Mouse (Mus musculus) kidney, adult 2 months (tissue): ENCODE measurements around the gene Igfbp1.

ENCODE experiments used
- CTCF ChIP-seq: fragments of 200-500 bp; conservative IDR thresholded peaks from 2 replicates; pipeline ENCODE4 v1.5.1; 2011; ENCODE audit warnings: low read depth, mild to moderate bottlenecking, control low read depth, low read length, moderate library complexity, mixed read lengths; ENCODE audit not compliant: insufficient read depth, insufficient read length
- POLR2A ChIP-seq: fragments of 200-500 bp; IDR thresholded peaks from one replicate; pipeline ENCODE4 v1.6.1; 2011; ENCODE audit warnings: low read depth, low read length, control low read depth

DNA sequence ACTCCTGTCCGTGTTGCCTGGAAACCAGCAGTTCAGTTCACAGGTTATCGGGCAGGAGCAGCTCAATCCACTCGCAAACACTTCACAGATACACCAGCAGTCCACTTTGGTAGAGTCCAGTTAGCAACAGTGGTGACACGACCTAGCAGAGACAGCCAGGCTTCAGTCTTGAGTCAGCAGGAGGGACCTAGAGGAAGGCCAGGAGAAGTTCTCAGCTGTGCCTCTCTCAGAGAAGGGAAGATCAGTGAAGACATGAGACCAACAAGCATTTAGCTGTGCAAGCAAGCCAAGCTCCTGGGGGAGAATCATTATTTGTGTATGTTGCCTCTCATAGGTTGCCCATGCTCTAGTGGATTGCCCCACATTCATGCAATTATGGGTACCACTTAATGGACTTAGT lies 30.5 kb downstream of the Igfbp1 start:
- TF ChIP-seq CTCF (no peak), POLR2A (no peak)
